Mouse (Mus musculus): ENCODE measurements at regions not wholly inside any gene's neighbourhood (a gene's known extent, or its start where the extent isn't known, plus 50 kb on each side); places are given as distances from the start of the nearest gene placed in this dataset.
"Not testable (repeated sequence)": the region's sequence is repeated elsewhere in the genome, so short reads cannot be mapped to it uniquely, and the experiment has no call there.

DNA sequence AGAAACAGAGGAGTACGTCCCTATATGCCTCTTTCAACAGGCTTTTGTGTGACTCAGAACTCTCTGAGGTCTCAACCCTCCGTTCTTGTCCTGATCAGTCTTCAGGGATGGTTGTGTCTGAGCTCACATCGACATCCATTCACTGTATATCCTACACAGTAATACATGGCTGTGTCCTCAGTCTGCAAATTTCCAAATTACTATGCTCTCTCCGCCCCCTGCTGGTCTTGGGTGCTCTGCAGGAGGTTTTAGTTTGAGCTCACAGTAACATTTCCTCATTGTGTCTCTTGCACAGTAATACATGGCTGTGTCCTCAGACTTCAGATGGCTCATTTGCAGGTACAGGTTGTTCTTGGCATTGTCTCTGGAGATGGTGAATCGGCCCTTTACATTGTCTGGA, 53.5 kb downstream of the Adam6a start:
- DNase-seq (ENCODE audit: low spot score in 2 of 2) = not testable (repeated sequence)

DNA sequence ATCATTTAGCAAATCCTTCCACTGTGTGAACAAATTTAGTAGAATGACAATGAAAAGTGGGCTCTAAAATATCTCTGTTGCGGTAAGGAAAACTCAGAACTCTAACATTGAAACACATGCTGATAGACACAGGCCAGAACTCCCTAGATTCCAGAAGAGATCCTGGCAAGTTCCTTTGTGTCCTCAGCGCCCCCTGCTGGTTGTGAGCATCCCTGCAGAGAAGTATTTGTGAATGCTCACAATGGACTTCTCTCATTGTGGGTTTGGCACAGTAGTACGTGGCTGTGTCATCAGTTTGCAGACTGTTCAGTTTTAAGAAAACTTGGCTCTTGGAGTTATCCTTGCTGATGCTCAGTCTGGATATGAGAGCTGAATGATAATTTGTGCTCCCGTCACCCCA, 67.2 kb downstream of the Adam6a start:
- intact Hi-C loops (cut with DNase I) = loop anchor here (10.0 kb wide), 1 partner anchor 104 kb away; no protein-coding TSS in a partner anchor
- DNase-seq (ENCODE audit: low spot score in 2 of 2) = no peak

More for the DNA sequence above, 53.5 kb downstream of the Adam6a start:
- intact Hi-C loops (cut with DNase I) = not testable (repeated sequence)

DNA sequence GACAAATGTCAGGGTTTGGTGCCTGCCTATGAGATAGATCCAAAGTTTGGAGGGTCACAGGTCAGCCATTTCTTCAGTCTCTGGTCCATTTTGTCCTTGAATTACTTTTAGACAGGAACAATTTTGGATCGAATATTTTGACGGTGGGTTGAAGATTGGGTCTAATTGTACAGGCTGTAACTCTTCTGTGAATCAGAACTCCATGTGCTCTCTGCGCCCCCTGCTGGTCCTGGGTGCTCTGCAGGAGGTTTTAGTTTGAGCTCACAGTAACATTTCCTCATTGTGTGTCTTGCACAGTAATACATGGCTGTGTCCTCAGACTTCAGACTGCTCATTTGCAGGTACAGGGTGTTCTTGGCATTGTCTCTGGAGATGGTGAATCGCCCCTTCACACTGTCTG, 81.5 kb downstream of the Adam6a start:
- intact Hi-C loops (cut with DNase I); DNase-seq (ENCODE audit: low spot score in 2 of 2): not testable (repeated sequence)

DNA sequence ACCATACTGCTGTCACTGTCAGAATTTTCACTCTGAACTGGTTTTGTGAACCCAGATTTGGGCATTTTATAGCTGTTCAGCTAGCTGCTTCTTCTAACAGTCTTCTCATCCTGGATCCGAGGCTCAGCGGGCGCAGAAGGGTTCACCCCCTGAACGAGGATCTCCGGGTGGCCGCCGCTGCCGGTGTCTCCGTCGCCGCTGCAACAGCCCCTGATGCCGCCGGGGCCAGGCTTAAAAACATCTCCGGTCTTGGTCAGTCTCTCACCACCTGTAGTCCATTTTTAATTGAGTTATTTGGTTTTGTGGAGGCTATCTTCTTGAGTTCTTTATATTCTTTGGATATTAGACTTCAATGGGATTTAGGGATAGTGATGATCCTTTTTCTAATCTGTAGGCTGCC, 87.1 kb downstream of the Adam6a start:
- DNase-seq (ENCODE audit: low spot score in 2 of 2); intact Hi-C loops (cut with DNase I): not testable (repeated sequence)
